Mouse (Mus musculus) gastrocnemius, adult 18-20 months (tissue): ENCODE measurements around the gene Ube2m. TPM values are rescaled to one million over a fixed set of nuclear protein-coding genes. Genes with fewer than 3 reads are reported as not detected.

ENCODE experiments used
- DNase-seq: peaks from one replicate; pipeline ENCODE4 v3.0.0; 2021; ENCODE audit warnings: low spot score
- total RNA-seq, 2 experiments: library from RNA; stranded (reverse); gene quantifications; 2 replicates each; pipeline ENCODE4 v1.2.3; 2021

Ube2m gene
- total RNA-seq, 2 experiments from 2014 or later: 148 to 149 TPM

DNA sequence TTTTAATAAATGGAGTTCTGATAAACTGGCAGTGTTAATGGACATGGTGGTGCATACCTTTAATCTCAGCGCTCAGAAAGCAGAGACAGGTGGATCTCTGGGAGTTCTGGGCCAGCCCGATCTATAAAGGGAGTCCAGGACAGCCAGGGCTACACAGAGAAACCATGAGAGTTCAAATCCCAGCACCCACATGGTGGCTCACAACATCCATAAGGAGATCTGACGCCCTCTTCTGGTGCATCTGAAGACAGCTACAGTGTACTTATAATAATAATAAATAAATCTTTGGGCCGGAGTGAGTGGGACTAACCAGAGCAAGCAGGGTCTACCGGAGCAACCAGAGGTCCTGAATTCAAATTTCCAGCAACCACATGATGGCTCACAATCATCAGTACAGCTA, 34.7 kb downstream of the Ube2m start:
- DNase-seq: no peak

DNA sequence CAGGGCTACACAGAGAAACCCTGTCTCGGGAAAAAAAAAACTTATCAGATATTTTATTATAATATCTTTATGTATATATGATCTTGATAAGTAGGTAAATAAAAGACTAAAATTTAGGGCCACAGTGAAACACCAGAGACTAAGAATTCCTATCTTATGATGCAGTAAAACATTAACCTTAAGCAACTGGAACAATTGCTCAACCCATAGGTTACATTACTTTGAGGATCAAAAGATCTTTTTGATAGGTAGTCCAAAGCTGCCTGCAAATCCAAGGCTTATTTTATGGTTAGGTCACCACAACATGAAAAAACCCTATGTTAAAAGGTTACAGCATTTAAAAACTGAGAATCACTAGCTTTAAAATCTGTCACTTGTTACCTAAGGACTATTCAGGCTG, 36.5 kb downstream of the Ube2m start:
- no peak for DNase-seq

DNA sequence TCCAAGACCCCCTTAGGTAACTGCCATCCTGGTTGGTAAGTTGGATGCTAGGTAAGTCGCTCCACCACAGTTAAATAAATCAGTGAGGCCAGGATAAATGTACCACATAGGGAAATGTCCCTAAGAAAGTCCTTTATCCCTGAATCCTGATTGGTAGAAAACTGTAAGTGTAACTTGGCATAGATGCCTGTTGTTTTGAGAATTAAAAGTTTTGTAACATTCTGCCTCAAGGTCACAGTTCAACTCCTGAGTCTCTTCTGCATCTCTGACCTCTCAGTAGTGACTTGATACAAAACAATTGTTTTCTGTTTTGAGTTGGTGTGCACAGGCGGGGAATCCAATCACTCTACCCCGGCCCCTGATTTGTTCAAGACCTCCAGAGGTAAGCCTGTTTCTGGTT, 39.2 kb downstream of the Ube2m start, which contains the start of gene Trim28:
Gene Trim28 (plus strand): TSS at position 264 of the 400 bp plus-strand sequence.
- no peak for DNase-seq

DNA sequence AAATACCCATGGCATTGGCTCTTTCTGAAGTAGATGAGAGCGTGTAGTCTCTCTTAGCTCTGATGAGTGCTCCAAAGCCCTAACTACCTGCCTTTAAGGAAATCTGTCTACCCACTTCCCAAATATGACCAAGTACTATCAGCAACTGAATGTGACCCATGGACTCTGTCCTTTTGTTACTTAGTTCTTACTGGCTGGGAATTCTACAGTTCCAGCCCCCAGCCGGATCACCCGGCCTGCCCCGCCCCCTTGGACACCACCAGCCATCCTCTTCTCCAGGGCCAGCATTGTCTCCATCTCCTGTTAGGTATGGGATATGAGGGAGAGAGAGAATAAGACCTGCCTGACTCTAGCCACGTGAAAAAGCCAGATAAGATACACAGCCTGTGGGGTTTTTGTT, 40.0 kb downstream of the Ube2m start, which contains the start of gene Slc27a5:
Gene Slc27a5 (minus strand): TSS at position 140 of the 400 bp plus-strand sequence.
- no peak for DNase-seq

DNA sequence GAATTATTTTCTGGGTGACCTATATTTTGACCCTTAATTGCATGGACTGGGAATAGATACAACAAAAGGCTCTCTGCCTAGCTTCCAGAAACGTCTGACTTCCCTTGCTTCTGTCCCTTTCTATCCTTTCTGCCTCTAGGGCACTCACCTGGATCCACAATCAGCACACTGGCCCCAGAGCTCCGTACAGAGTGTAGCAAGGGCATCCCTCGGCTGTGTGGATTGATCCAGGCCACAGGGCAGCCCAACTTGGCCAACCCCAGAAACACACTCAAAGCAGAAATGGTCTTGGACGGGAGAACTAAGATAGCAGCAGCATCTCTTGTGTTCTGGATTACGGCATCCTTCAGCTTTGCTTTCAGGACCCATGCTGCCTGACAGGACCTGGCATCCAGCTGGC, 40.8 kb downstream of the Ube2m start:
- no peak for DNase-seq

DNA sequence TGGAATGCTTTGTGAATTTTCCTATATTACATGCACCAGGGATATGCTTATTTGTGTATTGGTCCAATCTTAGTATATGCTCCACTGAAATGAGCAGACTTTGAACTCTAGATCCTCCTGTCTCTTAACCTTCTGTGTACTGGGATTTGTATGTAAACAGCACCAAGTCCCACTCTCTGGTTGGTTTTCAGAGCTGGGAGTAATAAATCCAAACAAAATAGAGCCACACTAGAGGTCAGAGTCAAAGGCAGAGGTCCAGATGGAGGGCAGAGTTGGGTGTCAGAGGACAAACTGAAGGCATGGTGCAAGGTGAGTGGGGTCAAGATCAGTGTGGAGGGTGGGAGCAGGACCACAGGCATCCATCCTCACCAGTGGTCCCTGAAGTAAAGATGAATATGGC, 42.2 kb downstream of the Ube2m start:
- no peak for DNase-seq

DNA sequence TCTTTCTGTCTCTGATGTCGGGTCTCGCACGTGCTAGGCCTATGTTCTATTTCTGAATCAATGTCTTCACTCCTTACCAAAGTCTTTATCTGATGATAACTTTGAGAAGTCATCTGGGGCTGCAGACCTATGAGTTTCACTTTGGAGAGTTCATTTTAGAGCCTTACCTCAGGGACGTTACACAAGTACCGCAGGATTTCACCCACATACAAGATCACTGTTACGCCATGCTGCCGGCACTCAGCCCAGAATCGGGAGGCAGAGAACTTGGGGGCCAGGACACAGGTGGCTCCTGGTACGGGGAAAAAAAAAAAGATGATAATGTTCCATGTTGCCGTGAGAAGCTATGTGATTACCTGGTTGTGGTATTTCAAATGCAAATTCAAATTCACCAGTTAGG, 44.9 kb downstream of the Ube2m start:
- no peak for DNase-seq

DNA sequence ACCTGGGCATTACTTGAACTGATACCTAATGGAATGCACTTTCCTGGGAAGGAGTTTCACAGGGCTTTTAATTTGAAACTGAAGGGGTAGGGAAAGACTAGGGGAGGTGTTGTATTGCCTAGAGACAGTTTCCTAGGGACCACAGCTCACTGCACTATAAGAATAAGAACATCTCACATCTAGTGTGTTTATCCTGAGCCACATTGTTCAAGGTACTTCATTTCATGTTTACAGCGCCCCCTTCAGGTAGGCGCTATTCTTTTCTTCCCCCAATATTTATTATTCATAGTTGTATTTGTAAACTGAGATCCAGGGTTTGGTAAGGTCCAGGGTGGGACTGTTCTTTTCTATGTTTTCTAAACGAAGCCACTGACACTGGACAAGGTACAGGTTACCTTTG, 45.9 kb downstream of the Ube2m start:
- DNase-seq: no peak

DNA sequence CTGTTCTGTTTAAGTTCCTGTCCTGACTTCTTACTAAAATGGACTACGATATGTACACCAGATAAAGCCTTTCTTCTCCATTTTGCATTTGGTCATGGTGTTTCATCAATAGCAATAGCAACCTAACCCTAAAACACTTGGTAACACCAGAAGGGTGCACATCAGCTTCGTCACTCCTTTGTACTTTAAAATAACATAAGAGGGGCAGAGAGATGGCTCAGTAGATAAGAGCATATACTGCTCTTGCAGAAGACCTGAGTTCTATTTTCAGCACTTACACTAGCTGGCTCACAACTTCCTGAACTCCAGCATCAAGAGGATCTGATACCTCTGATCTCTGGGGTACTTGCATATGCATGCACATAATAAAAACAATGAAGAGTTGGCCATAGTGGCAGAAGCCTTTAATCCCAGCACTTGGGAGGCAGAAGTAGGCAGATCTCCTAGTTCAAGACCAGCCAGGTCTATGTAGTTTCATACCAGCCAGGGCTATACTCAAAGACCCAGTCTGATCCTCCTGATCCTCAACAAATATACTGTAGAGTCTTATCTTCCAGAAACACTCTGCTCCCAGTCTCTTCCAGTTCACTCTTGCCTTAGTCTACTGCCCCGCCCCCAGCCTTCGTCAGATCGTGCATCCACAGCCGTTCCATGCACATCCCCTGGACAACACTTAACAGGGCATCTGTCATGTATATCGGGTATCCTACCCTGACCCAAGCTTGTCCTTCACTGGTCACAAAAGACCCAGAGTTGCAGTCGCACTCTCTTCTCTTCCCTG, 50.5 kb downstream of the Ube2m start:
- no peak for DNase-seq

DNA sequence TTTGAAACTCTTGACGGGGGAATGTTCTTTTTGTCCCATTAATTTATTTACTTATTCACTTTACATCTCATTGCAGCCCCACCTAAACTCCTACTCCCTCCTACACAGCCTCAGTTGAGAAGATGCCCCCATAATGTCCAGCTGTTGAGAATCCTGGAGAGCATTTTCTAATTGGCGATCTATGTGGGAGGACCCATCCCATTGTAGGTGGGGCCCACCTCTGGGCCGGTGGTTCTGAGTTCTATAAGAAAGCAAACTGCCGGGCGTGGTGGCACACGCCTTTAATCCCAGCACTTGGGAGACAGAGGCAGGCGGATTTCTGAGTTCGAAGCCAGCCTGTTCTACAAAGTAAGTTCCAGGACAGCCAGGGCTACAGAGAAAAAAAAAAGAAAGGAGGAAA, 51.2 kb downstream of the Ube2m start:
- DNase-seq: no peak

DNA sequence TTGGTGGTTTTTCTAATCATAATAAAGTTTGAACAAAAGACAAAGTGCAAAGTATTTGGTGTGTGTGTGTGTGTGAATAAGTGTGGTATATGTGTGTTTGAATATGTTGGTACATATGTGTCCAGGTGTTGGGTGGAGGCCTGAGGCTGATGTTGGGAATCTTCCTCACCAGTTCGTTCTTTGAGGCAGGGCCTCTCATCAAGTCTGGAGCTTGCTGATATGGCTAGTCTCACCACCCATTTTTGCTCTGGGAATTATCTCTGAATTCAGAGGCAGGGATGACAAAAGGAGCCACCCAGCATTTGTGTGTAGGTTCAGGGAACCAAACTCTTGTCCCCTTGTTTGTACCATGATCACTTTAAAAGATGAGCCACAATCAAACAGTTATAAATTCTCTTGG, 52.4 kb downstream of the Ube2m start:
- no peak for DNase-seq

Other genes with a start within 250 kb of the Ube2m start
- 1 to 10 TPM in 1 of 2 experiments, under 1 TPM in 1; 0.36 to 1.2 TPM for gene Zscan18, start 234.6 kb downstream of the Ube2m start, total RNA-seq
- gene Zfp329, start 219.4 kb downstream of the Ube2m start, total RNA-seq: 1 to 10 TPM; 3.6 to 4.5 TPM
- gene Zfp110, start 203.5 kb downstream of the Ube2m start, total RNA-seq: 10 to 100 TPM; 12.3 to 12.6 TPM
- gene Zfp128, start 157.1 kb downstream of the Ube2m start, total RNA-seq: 1 to 10 TPM; 1.8 to 2.2 TPM
- 1 to 10 TPM; 2.8 to 3.4 TPM for gene Zscan22, start 140.5 kb downstream of the Ube2m start, total RNA-seq
- 100 to 1,000 TPM; 586 to 589 TPM for gene Rps5, start 116.0 kb downstream of the Ube2m start, total RNA-seq
- under 1 TPM; 0.46 to 0.59 TPM for gene Rnf225, start 110.9 kb downstream of the Ube2m start, total RNA-seq
- 1 to 10 TPM; 1.4 to 1.5 TPM for gene Zfp324, start 72.4 kb downstream of the Ube2m start, total RNA-seq
- 1 to 10 TPM; 1.9 to 2.1 TPM for gene Zfp446, start 60.4 kb downstream of the Ube2m start, total RNA-seq
- under 1 TPM in 1 of 2 experiments, not detected in 1; 0.28 TPM for gene Slc27a5, start 40.1 kb downstream of the Ube2m start, total RNA-seq
- gene Trim28, start 39.2 kb downstream of the Ube2m start, total RNA-seq: 10 to 100 TPM; 63.6 to 65.9 TPM
- 1 to 10 TPM; 3.2 to 4.0 TPM for gene Zbtb45, start 28.2 kb downstream of the Ube2m start, total RNA-seq
- gene Chmp2a, start 3.5 kb downstream of the Ube2m start, total RNA-seq: 100 to 1,000 TPM in 1 of 2 experiments, 10 to 100 TPM in 1; 95.4 to 103 TPM
- under 1 TPM; 0.62 to 0.71 TPM for gene Mzf1, start 16.5 kb upstream of the Ube2m start, total RNA-seq
- not detected for gene Vmn1r85, start 56.9 kb upstream of the Ube2m start, total RNA-seq
- gene Vmn1r86, start 81.6 kb upstream of the Ube2m start, total RNA-seq: not detected
- gene Vmn1r87, start 101.9 kb upstream of the Ube2m start, total RNA-seq: not detected
- gene Vmn1r88, start 121.3 kb upstream of the Ube2m start, total RNA-seq: under 1 TPM; 0.05 to 0.09 TPM
- gene Vmn1r89, start 174.7 kb upstream of the Ube2m start, total RNA-seq: not detected
- 1 to 10 TPM in 1 of 2 experiments, under 1 TPM in 1; 0.91 to 1.4 TPM for gene Lig1, start 239.0 kb upstream of the Ube2m start, total RNA-seq
- 10 to 100 TPM; 13.6 to 14.7 TPM for gene Zswim9, start 240.4 kb upstream of the Ube2m start, total RNA-seq